Mouse (Mus musculus): ENCODE measurements around the gene Jakmip3. TPM values are rescaled to one million over a fixed set of nuclear protein-coding genes. Genes with fewer than 3 reads are reported as not detected.

Jakmip3 gene
- polyA plus RNA-seq, 2 experiments: 0.01 TPM; not detected in 1

- Histone ChIP-seq H3K9me3 (ENCODE audit: control insufficient read depth, low read length) (no peaks in the 10 kb centered on the region), H3K9ac (replicated peaks) (no peak overlapping the region), H3K27me3 (ENCODE audit: control insufficient read depth, insufficient read depth, low read length) (peaks cover 3% of the 10 kb centered on the region), H3K27ac (no peak overlapping the region), H3K4me2 (ENCODE audit: low read depth) (no peak overlapping the region), H3K4me1 (replicated peaks; ENCODE audit: control insufficient read depth in 2 of 2, insufficient read depth in 2 of 2, low read length in 1 of 2) (no peaks in the 10 kb centered on the region), H3K4me3 (ENCODE audit: insufficient read depth in 1 of 2, low read depth in 2 of 2, low read length in 2 of 2) (no peak overlapping the region), H3K36me3 (replicated peaks; ENCODE audit: control insufficient read depth, insufficient read depth, low read depth) (no peaks in the 10 kb centered on the region)
- 60% methylated on average over 3 of the region's 3 CpGs for WGBS (ENCODE audit: insufficient replicate concordance)
- DNase-seq (ENCODE audit: low read depth in 3 of 3, low spot score in 3 of 3): no peak
- ATAC-seq (ENCODE audit: insufficient read depth): no peak
- peak; percentile 46 for TF ChIP-seq CTCF (IDR thresholded peaks at IDR 0.05; ENCODE audit: low read depth)
- no peak for TF ChIP-seq EP300 (IDR thresholded peaks at IDR 0.05; ENCODE audit: low read depth)
Observed at GRCm38 (mm10) chr7:138934523-138934922, 6.0 kb upstream of the Jakmip3 start.

GRCm38 (mm10) chr7:138938991-138939390 lies 1.5 kb upstream of the Jakmip3 start:
- Histone ChIP-seq H3K4me2 (ENCODE audit: low read depth) (no peak overlapping the region), H3K27ac (no peak overlapping the region), H3K9ac (replicated peaks) (no peak overlapping the region), H3K4me1 (replicated peaks; ENCODE audit: control insufficient read depth in 2 of 2, insufficient read depth in 2 of 2, low read length in 1 of 2) (no peaks in the 10 kb centered on the region), H3K4me3 (ENCODE audit: insufficient read depth in 1 of 2, low read depth in 2 of 2, low read length in 2 of 2) (no peak overlapping the region), H3K36me3 (replicated peaks; ENCODE audit: control insufficient read depth, insufficient read depth, low read depth) (no peaks in the 10 kb centered on the region), H3K9me3 (ENCODE audit: control insufficient read depth, low read length) (no peaks in the 10 kb centered on the region), H3K27me3 (ENCODE audit: control insufficient read depth, insufficient read depth, low read length) (peaks cover 33% of the 10 kb centered on the region)
- TF ChIP-seq CTCF (IDR thresholded peaks at IDR 0.05; ENCODE audit: low read depth) (no peak), EP300 (IDR thresholded peaks at IDR 0.05; ENCODE audit: low read depth) (no peak)
- WGBS (ENCODE audit: insufficient replicate concordance): 62% methylated on average over 7 of the region's 7 CpGs
- no peak for ATAC-seq (ENCODE audit: insufficient read depth)
- no peak for DNase-seq (ENCODE audit: low read depth in 3 of 3, low spot score in 3 of 3)

- Histone ChIP-seq H3K4me3 (ENCODE audit: insufficient read depth in 1 of 2, low read depth in 2 of 2, low read length in 2 of 2) (no peak overlapping the region; a peak in 1 of 4 replicates), H3K36me3 (replicated peaks; ENCODE audit: control insufficient read depth, insufficient read depth, low read depth) (no peaks in the 10 kb centered on the region), H3K4me1 (replicated peaks; ENCODE audit: control insufficient read depth in 2 of 2, insufficient read depth in 2 of 2, low read length in 1 of 2) (no peaks in the 10 kb centered on the region), H3K27ac (no peak overlapping the region), H3K4me2 (ENCODE audit: low read depth) (peak overlapping the region; percentile 11), H3K9ac (replicated peaks) (no peak overlapping the region), H3K27me3 (ENCODE audit: control insufficient read depth, insufficient read depth, low read length) (peaks cover 33% of the 10 kb centered on the region), H3K9me3 (ENCODE audit: control insufficient read depth, low read length) (no peaks in the 10 kb centered on the region)
- DNase-seq (ENCODE audit: low read depth in 3 of 3, low spot score in 3 of 3) (no peak), ATAC-seq (ENCODE audit: insufficient read depth) (no peak)
- WGBS (ENCODE audit: insufficient replicate concordance): 2% methylated on average over 17 of the region's 17 CpGs
- TF ChIP-seq EP300 (IDR thresholded peaks at IDR 0.05; ENCODE audit: low read depth): no peak
- TF ChIP-seq CTCF (IDR thresholded peaks at IDR 0.05; ENCODE audit: low read depth): no peak
Observed at GRCm38 (mm10) chr7:138940256-138940611, 296 bp upstream of the Jakmip3 start.

GRCm38 (mm10) chr7:138941571-138941970 lies 1.0 kb downstream of the Jakmip3 start:
- DNase-seq (ENCODE audit: low read depth in 3 of 3, low spot score in 3 of 3): no peak
- Histone ChIP-seq H3K4me1 (replicated peaks; ENCODE audit: control insufficient read depth in 2 of 2, insufficient read depth in 2 of 2, low read length in 1 of 2) (no peaks in the 10 kb centered on the region), H3K9me3 (ENCODE audit: control insufficient read depth, low read length) (no peaks in the 10 kb centered on the region), H3K4me3 (ENCODE audit: insufficient read depth in 1 of 2, low read depth in 2 of 2, low read length in 2 of 2) (no peak overlapping the region), H3K4me2 (ENCODE audit: low read depth) (no peak overlapping the region), H3K27me3 (ENCODE audit: control insufficient read depth, insufficient read depth, low read length) (peaks cover 33% of the 10 kb centered on the region), H3K36me3 (replicated peaks; ENCODE audit: control insufficient read depth, insufficient read depth, low read depth) (no peaks in the 10 kb centered on the region), H3K27ac (no peak overlapping the region), H3K9ac (replicated peaks) (no peak overlapping the region)
- WGBS (ENCODE audit: insufficient replicate concordance): 24% methylated on average over 5 of the region's 5 CpGs
- ATAC-seq (ENCODE audit: insufficient read depth): no peak
- TF ChIP-seq EP300 (IDR thresholded peaks at IDR 0.05; ENCODE audit: low read depth) (no peak), CTCF (IDR thresholded peaks at IDR 0.05; ENCODE audit: low read depth) (no peak)

- DNase-seq (ENCODE audit: low read depth in 3 of 3, low spot score in 3 of 3): no peak
- Histone ChIP-seq H3K9ac (replicated peaks) (no peak overlapping the region), H3K4me1 (replicated peaks; ENCODE audit: control insufficient read depth in 2 of 2, insufficient read depth in 2 of 2, low read length in 1 of 2) (no peaks in the 10 kb centered on the region), H3K4me3 (ENCODE audit: insufficient read depth in 1 of 2, low read depth in 2 of 2, low read length in 2 of 2) (no peak overlapping the region), H3K36me3 (replicated peaks; ENCODE audit: control insufficient read depth, insufficient read depth, low read depth) (no peaks in the 10 kb centered on the region), H3K27me3 (ENCODE audit: control insufficient read depth, insufficient read depth, low read length) (peaks cover 33% of the 10 kb centered on the region), H3K9me3 (ENCODE audit: control insufficient read depth, low read length) (no peaks in the 10 kb centered on the region), H3K27ac (no peak overlapping the region), H3K4me2 (ENCODE audit: low read depth) (no peak overlapping the region)
- TF ChIP-seq CTCF (IDR thresholded peaks at IDR 0.05; ENCODE audit: low read depth) (no peak), EP300 (IDR thresholded peaks at IDR 0.05; ENCODE audit: low read depth) (no peak)
- 67% methylated on average over 1 of the region's 1 CpGs for WGBS (ENCODE audit: insufficient replicate concordance)
- ATAC-seq (ENCODE audit: insufficient read depth): no peak
Observed at GRCm38 (mm10) chr7:138942301-138942700, 1.8 kb downstream of the Jakmip3 start.

Measured in liver, embryonic 14.5 days (tissue).